Mouse (Mus musculus): ENCODE data around the gene Zyg11a.

- TF ChIP-seq CTCF (IDR thresholded peaks at IDR 0.05; ENCODE audit: borderline replicate concordance, insufficient read depth, low read depth, low read length) (no peak), POLR2A (IDR thresholded peaks at IDR 0.05; ENCODE audit: borderline replicate concordance, insufficient read depth, low read length) (no peak)
These were observed at the start of gene Zyg11a for GRCm38 (mm10) chr4:108217332-108218179.
